Mouse (Mus musculus): ENCODE data around the gene Six6.
A peak's percentile ranks its signal among the peaks of the same experiment; 100 is the strongest.

Gene Six6

GRCm38 (mm10) chr12:72957829-72958424, 18.2 kb downstream of the Six6 start:
- DNase-seq (ENCODE audit: low spot score) = no peak

- DNase-seq (ENCODE audit: low spot score) = no peak
Measured at GRCm38 (mm10) chr12:72958446-72958845, 18.8 kb downstream of the Six6 start.

GRCm38 (mm10) chr12:72962761-72963160, 23.1 kb downstream of the Six6 start:
- DNase-seq (ENCODE audit: low spot score) = no peak

GRCm38 (mm10) chr12:72967541-72967940, 27.8 kb downstream of the Six6 start:
- no peak for DNase-seq (ENCODE audit: low spot score)

GRCm38 (mm10) chr12:72970620-72971019, 30.9 kb downstream of the Six6 start:
- DNase-seq (ENCODE audit: low spot score) = no peak

- no peak for DNase-seq (ENCODE audit: low spot score)
Measured at GRCm38 (mm10) chr12:72973161-72973560, 33.5 kb downstream of the Six6 start.

- no peak for DNase-seq (ENCODE audit: low spot score)
Measured at GRCm38 (mm10) chr12:72976172-72976571, 36.5 kb downstream of the Six6 start.

- peak; percentile 69 for DNase-seq (ENCODE audit: low spot score)
Measured at GRCm38 (mm10) chr12:72976718-72977117, 37.0 kb downstream of the Six6 start.

GRCm38 (mm10) chr12:72977851-72978250, 38.2 kb downstream of the Six6 start:
- no peak for DNase-seq (ENCODE audit: low spot score)

- DNase-seq (ENCODE audit: low spot score) = no peak
Measured at GRCm38 (mm10) chr12:72979236-72979635, 39.5 kb downstream of the Six6 start.

- DNase-seq (ENCODE audit: low spot score) = no peak
Measured at GRCm38 (mm10) chr12:72982616-72983015, 42.9 kb downstream of the Six6 start.

- DNase-seq (ENCODE audit: low spot score) = peak; percentile 15
Measured at GRCm38 (mm10) chr12:72983071-72983857, 43.6 kb downstream of the Six6 start.
